Mouse (Mus musculus) thymus, postnatal 10 days (tissue): ENCODE data around the gene Mrps22.

ENCODE experiments used
- DNase-seq, 2 experiments: peaks; one replicate each; pipeline ENCODE4 v3.0.0; 2021; ENCODE audit warnings: low spot score in 2 of 2

Gene Mrps22

GRCm38 (mm10) chr9:98601156-98601836, at the start of gene Mrps22:
Mrps22 (minus strand) TSS chr9:98601660.
- peak; percentile 69 to 79 for DNase-seq

DNA sequence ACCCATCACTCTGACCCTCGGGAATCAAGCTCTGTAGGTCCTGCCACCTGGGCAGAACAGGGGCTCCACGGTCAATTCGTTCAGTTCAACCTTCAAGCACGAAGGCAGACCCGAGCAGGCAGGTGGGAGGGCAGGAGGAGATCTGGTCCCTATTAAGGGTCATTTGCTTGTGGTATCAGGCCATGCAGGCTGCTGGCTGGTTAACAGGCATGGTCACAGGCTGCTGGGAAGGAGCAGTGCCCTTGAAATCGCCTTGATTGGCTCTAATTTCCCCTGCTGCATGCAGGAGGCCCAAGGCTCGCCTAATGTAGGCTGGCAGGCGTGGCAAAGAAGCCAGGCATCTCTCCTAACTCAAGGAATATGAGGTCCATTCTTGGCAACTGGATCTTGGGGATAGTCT, 49.1 kb upstream of the Mrps22 start:
- DNase-seq, result no peak

DNA sequence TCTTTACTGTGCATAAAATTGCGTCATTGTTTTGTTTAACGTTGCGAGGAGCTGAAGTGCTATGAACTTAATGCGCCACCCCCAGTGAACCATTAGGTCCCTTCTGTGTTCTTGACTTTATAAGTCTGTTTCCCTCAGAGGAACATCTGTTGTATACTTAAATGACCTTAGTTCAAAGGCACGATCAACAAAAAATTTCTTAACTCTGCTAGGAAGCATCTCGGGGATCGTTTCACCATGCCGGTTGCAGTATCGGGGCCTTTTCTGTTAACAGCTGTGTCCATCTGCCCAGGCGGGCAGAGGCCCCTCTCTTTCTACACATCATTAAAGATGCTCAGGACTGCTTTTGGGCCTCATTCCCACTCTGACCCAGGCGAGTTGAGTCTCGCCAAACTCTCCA, 46.0 kb upstream of the Mrps22 start:
- DNase-seq, result no peak

- DNase-seq, result peak in 1 of 2 experiments; percentile 34
Measured at GRCm38 (mm10) chr9:98645750-98646149, 44.3 kb upstream of the Mrps22 start.

GRCm38 (mm10) chr9:98642126-98642525, 40.7 kb upstream of the Mrps22 start:
- no peak for DNase-seq

- no peak for DNase-seq
Measured at GRCm38 (mm10) chr9:98633287-98634162, 32.1 kb upstream of the Mrps22 start.

DNA sequence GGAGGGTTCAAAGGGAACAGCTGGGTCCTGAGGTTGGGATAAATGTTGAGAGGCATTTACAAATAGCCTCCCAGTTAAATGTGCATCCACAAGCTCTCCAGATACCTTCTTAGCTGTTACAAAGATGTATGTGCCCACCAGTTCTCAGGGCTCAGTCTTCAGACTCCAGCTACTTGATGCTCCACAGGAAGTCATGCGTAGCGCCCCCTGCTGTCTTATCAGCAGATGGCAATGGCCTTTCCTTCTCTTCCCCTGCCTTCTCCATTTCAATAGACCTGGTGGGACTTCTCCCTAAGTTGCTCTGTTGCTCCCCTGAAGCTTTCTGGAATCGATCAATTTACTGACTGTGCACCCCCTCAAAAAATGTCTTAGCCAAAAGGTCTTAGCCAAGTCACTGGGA, 27.0 kb upstream of the Mrps22 start:
- DNase-seq, result peak in 1 of 2 experiments; percentile 19

GRCm38 (mm10) chr9:98604896-98605295, 3.4 kb upstream of the Mrps22 start:
- no peak for DNase-seq

- no peak for DNase-seq
Measured at GRCm38 (mm10) chr9:98601837-98602359, 438 bp upstream of the Mrps22 start.

DNA sequence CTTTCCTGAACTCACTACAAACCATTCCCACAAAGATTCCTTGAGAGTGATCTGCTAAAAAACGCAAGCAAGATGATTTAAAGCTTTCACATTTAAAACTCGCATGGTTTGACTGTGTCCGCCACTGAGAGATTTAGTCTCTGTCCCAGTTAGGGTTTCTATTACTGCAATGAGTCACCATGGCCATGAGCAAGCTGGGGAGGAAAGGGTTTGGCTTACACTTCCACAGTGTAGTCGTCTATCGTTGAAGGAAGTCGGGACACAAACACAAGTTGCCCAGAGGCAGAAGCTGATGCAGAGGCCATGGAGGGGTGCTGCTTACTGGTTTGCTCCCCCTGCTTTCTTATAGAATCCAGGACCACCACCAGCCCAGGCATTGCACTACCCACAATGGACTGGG, 1.4 kb downstream of the Mrps22 start:
- DNase-seq, result no peak

DNA sequence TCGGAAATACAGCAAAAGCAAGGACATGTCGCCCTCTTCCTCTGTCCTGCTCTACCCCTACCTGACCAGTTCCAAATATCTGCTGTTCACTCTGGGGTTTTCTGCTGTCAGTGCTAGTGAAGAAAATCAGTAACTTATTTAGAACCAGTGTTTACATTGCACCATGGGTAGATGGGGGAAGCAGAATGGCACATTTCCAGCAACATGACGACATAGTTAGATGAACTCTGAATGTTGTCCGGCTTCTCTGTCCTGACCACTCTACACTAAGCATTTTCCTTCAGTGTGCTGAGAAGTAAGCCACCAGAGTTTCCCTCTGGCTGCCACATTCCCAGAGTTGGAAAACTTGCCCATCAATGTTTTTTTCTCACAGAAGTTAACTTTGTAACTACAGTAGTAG, 17.6 kb downstream of the Mrps22 start:
- DNase-seq, result no peak

GRCm38 (mm10) chr9:98563137-98564126, 38.0 kb downstream of the Mrps22 start, which contains the start of gene Copb2:
Copb2 (plus strand) TSS chr9:98563721.
- peak; percentile 94 to 98 for DNase-seq

DNA sequence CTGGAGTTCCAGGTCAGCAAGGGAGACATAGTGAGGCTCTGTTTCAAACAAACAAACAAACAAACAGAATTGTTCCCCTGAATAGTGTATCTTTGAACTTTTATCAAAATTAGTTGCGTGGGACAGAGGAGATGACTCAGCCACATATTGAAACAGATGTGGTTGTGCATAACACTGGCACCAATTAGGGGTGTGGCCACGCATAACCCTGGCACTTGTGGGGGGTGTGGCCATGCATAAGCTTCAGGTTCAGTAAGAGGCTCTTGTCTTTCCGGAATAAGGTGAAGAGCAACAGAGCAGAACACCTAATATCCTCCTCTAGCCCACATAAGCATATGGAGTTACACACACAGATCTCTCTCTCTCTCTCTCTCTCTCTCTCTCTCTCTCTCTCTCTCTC, 57.4 kb downstream of the Mrps22 start:
- DNase-seq, result no peak
